Mouse (Mus musculus) embryonic fibroblast, embryonic 13.5 days (primary cell): ENCODE results near the gene Apol10a.
"Not testable (repeated sequence)": the region's sequence is repeated elsewhere in the genome, so short reads cannot be mapped to it uniquely, and the experiment has no call there.

ENCODE experiments used
- CTCF ChIP-seq: IDR thresholded peaks from 2 replicates; pipeline ENCODE4 v1.5.1; 2011; ENCODE audit warnings: mild to moderate bottlenecking, control low read depth, low read length, moderate library complexity, borderline replicate concordance; ENCODE audit not compliant: insufficient read depth
- POLR2A ChIP-seq: IDR thresholded peaks from 2 replicates; pipeline ENCODE4 v1.6.1; 2011; ENCODE audit warnings: low read depth, mild to moderate bottlenecking, control low read depth, low read length, moderate library complexity

- not testable (repeated sequence) for TF ChIP-seq CTCF, POLR2A
Measured at GRCm38 (mm10) chr15:77520596-77520995, 43.7 kb downstream of the Apol10a start.
